10 mouse cellular contexts compared by ENCODE assay signal in genomic region chr11:118488191-118488906, GRCm38 (mm10). TPM values are rescaled to one million over a fixed set of nuclear protein-coding genes. Genes with fewer than 3 reads are reported as not detected.
DNase-seq lines count a peak whose midpoint lies in the region; ATAC-seq and TF ChIP-seq lines count a peak whose summit lies in the region.
"Had no signal": no experiment of that assay in that cellular context is flagged by ENCODE, and none has a peak within 500 bp of the region (broad histone marks: within the 10 kb centered on the region; RNA-seq: fewer than 3 reads in every experiment).

No protein-coding gene starts in this region.

- no peak for ATAC-seq in cerebellum, adult (ENCODE audit: insufficient number of reproducible peaks, low FRiP score, low TSS enrichment)
- peak; percentile 33; the same call in 1 of the 2 replicates for ATAC-seq in kidney, embryonic 16.5 days (ENCODE audit: low FRiP score, low TSS enrichment)
- no peak for ATAC-seq in kidney, embryonic 14.5 days (ENCODE audit: low FRiP score, low TSS enrichment)
- no peak for ATAC-seq in limb, embryonic 14.5 days (ENCODE audit: low FRiP score, low read depth)

- H3K9me3 ChIP-seq in kidney, embryonic 16.5 days (ENCODE audit: low read length), result no peaks in the 10 kb centered on the region
- H3K9me3 ChIP-seq in kidney, embryonic 14.5 days (ENCODE audit: control insufficient read depth, low read length), result no peaks in the 10 kb centered on the region
- H3K9me3 ChIP-seq in limb, embryonic 14.5 days (ENCODE audit: control insufficient read depth, low read length), result no peaks in the 10 kb centered on the region
- H3K9me3 ChIP-seq: embryonic facial prominence, embryonic 13.5 days had no signal

- H3K27me3 ChIP-seq in kidney, embryonic 16.5 days (ENCODE audit: insufficient read depth, low read length), result peaks cover 6% of the 10 kb centered on the region; the same call in 1 of the 2 replicates
- H3K27me3 ChIP-seq in kidney, embryonic 14.5 days (ENCODE audit: control insufficient read depth, insufficient read depth, low read length), result no peaks in the 10 kb centered on the region
- no peaks in the 10 kb centered on the region for H3K27me3 ChIP-seq in limb, embryonic 14.5 days (ENCODE audit: control insufficient read depth, insufficient read depth, low read length)

- H3K9ac ChIP-seq in kidney, embryonic 16.5 days (replicated peaks; ENCODE audit: low read length), result no peak overlapping the region
- H3K9ac ChIP-seq in kidney, embryonic 14.5 days (ENCODE audit: low read depth, low read length), result no peak overlapping the region
- 0 out of 2 replicates have a peak overlapping the region, but pooled peaks have one; percentile 7 for H3K9ac ChIP-seq in limb, embryonic 14.5 days (ENCODE audit: low read depth, low read length, severe bottlenecking)
- H3K9ac ChIP-seq: embryonic facial prominence, embryonic 13.5 days had no signal

- no peak overlapping the region for H3K4me3 ChIP-seq in kidney, embryonic 16.5 days (ENCODE audit: low read length)
- no peak overlapping the region for H3K4me3 ChIP-seq in kidney, embryonic 14.5 days (ENCODE audit: low read length)
- no peak overlapping the region for H3K4me3 ChIP-seq in limb, embryonic 14.5 days (replicated peaks; ENCODE audit: low read length)
- H3K4me3 ChIP-seq: embryonic facial prominence, embryonic 13.5 days had no signal

- WGBS in kidney, embryonic 16.5 days, result 68% methylated on average over 8 of the region's 8 CpGs
- 70% methylated on average over 8 of the region's 8 CpGs for WGBS in kidney, embryonic 14.5 days
- WGBS in limb, embryonic 14.5 days, result 62% methylated on average over 8 of the region's 8 CpGs

- no peak for TF ChIP-seq POLR2A in limb, embryonic 14.5 days (IDR thresholded peaks at IDR 0.05; ENCODE audit: borderline replicate concordance, extremely low read depth, insufficient read depth, insufficient read length)

- H3K4me2 ChIP-seq in kidney, embryonic 16.5 days (replicated peaks; ENCODE audit: low read depth, low read length), result no peak overlapping the region
- H3K4me2 ChIP-seq in kidney, embryonic 14.5 days (replicated peaks; ENCODE audit: low read depth, low read length), result no peak overlapping the region
- no peak overlapping the region for H3K4me2 ChIP-seq in limb, embryonic 14.5 days (replicated peaks; ENCODE audit: low read depth, low read length, severe bottlenecking)
- H3K4me2 ChIP-seq: embryonic facial prominence, embryonic 13.5 days had no signal

- 0 out of 2 replicates have a peak, but pooled peaks cover 6% of the 10 kb centered on the region for H3K36me3 ChIP-seq in kidney, embryonic 16.5 days (ENCODE audit: insufficient read depth, low read length)
- H3K36me3 ChIP-seq in kidney, embryonic 14.5 days (ENCODE audit: control insufficient read depth, insufficient read depth, low read length), result peaks cover 10% of the 10 kb centered on the region; the same call in 1 of the 2 replicates
- peaks cover 14% of the 10 kb centered on the region for H3K36me3 ChIP-seq in limb, embryonic 14.5 days (ENCODE audit: control insufficient read depth, insufficient read depth, low read length)

- DNase-seq in cerebellum, adult 9-11 months, result peak; percentile 53
- DNase-seq in ZHBTc4 (ENCODE audit: low read depth, low spot score), result peak; percentile 53
- no peak for DNase-seq in limb, embryonic 14.5 days (ENCODE audit: low spot score)
- DNase-seq in embryo, embryonic 9.5 days (ENCODE audit: extremely low spot score), result no peak
- DNase-seq in c-Kit-positive CD71-positive TER-119-positive erythroid progenitor cells, embryonic 14.5 days (ENCODE audit: low spot score), result no peak
- DNase-seq: spleen, adult 18-20 months had no signal

- peaks cover 18% of the 10 kb centered on the region; the same call in 1 of the 2 replicates for H3K4me1 ChIP-seq in kidney, embryonic 16.5 days (ENCODE audit: insufficient read depth, low read length)
- H3K4me1 ChIP-seq in kidney, embryonic 14.5 days (ENCODE audit: control insufficient read depth, insufficient read depth, low read length), result peaks cover 5% of the 10 kb centered on the region; the same call in 1 of the 2 replicates
- peaks cover 15% of the 10 kb centered on the region for H3K4me1 ChIP-seq in limb, embryonic 14.5 days (ENCODE audit: control insufficient read depth, insufficient read depth, low read length)

- no peak overlapping the region for H3K27ac ChIP-seq in kidney, embryonic 16.5 days (ENCODE audit: low read length)
- H3K27ac ChIP-seq in kidney, embryonic 14.5 days (ENCODE audit: low read depth, low read length), result no peak overlapping the region
- 0 out of 2 replicates have a peak overlapping the region, but pooled peaks have one; percentile 8 for H3K27ac ChIP-seq in limb, embryonic 14.5 days (replicated peaks; ENCODE audit: low read depth, low read length)
- H3K27ac ChIP-seq: embryonic facial prominence, embryonic 13.5 days had no signal

RNA-seq across cellular contexts. Expression of gene Engase, which starts 11.7 kb away (rescaled TPM):
- polyA plus RNA-seq in kidney, embryonic 16.5 days (2015; fragmentation: Nextera tagmentation; extraction: Ambion mirVana), result 6.1 and 7.5 TPM in 2 replicates
- 3.9 and 9.7 TPM in 2 replicates for polyA plus RNA-seq in kidney, embryonic 14.5 days (2014; fragmentation: Nextera tagmentation; extraction: Ambion mirVana)
- polyA plus RNA-seq in limb, embryonic 14.5 days (2012; rRNA removed), result 7.9 and 9.6 TPM in 2 replicates
- 4.5 and 7.9 TPM in 2 replicates for polyA plus RNA-seq in limb, embryonic 14.5 days (2014; fragmentation: Nextera tagmentation; extraction: Ambion mirVana)

Comparison
In these comparisons a context has a peak if more than half of its experiments do, and no peak if none do; other contexts are left out.
1. DNase-seq: peak in cerebellum, adult 9-11 months (single experiment) and ZHBTc4 (single experiment); none in limb, embryonic 14.5 days (single experiment), embryo, embryonic 9.5 days (single experiment) and c-Kit-positive CD71-positive TER-119-positive erythroid progenitor cells, embryonic 14.5 days (single experiment).